Mouse (Mus musculus): ENCODE data around the gene Usb1. TPM values are rescaled to one million over a fixed set of nuclear protein-coding genes. Genes with fewer than 3 reads are reported as not detected.

The Usb1 gene
- polyA plus RNA-seq (2017; shearing (Covaris generic)): 59.6 TPM

DNA sequence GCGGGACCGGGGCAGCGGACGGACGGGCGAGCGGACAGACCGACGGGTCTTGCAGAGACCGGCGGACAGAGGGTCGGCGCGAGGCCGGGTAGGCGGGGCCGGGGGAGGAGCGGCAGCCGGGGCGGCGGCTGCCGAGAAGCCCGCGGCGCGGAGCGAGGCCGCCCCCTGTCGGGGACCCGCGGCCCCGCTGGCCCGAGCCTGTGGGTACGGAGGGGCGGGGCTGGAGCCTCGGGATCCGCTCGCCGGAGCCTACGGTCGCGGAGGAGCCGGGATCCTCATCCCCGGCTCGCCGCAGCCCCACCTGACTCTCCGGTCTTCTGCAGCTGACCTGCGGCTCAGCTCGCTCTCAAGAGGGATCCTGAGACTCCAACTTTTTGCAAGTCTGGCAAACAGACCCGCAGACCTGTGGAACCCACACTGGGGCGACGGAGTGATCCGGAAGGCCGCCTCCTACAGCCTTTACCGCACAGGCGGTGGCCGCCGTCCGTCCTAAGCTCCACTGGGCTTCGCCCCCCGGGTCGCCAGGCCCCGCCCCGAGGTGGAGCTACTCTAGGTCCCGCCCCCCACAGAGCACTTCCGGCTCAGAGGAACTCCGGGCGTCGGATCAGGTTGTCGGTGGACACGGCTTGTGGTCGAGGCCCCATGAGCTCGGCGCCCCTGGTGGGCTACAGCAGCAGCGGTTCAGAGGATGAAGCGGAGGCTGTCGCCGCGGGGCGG is at the start of gene Usb1, which contains the start of gene Zfp319:
Usb1 (plus strand) TSS at position 565 of the 717 bp plus-strand sequence.
Zfp319 (minus strand) TSS at position 231 of the 717 bp plus-strand sequence.

DNA sequence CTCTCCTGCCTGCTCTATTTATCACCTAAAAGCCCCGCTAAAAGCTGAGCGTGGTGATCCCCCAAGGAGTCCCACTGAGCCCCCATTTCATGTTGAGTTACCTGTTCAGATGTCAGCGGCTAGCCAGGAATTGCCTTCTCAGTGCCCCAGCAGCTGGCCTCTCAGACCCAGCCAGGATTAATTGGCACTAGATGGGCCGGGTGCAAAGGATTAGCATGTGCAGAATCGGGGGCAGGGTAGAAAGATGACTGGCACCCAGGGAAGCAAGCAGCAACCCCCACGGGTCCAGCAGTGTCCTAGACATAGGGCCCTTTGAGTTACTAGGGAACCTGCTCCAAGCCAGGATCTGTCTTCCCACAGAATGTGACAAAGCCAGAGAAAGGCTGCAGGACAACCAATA is 25.7 kb upstream of the Usb1 start, which contains the start of gene Cngb1:
Cngb1 (minus strand) TSS at position 155 of the 400 bp plus-strand sequence.

DNA sequence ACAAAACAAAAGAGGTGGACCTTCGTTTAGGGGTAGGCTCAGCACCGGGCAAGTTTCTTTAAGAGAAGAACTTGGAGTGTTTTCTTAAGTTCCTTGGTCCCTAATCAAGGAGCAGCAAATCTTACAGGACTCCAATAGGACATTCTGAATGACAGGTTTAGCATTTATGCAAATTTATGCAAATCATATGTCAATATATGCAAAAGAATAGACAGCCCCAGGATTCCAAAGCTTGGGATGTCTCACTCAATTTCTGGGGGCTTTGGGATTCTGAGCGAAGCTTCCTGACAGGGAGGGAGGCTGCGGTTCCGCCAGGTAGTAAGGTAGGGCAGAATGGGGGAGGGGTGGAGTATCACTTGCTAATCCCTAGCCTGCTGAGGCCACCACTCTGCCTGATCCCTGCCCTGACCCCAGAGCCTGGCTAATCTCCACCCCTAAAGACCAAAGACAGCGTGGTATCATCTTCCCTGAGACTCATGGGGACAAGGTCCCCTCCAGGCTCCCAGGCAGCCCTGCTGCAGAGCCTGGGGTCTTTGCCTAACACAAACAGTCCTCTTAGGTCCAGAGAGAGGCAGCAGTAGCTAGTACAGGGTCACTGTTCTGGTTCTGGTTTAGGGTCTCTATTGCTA is 21.6 kb upstream of the Usb1 start, which contains the start of gene Tepp:
Tepp (plus strand) TSS at position 225 of the 629 bp plus-strand sequence.

DNA sequence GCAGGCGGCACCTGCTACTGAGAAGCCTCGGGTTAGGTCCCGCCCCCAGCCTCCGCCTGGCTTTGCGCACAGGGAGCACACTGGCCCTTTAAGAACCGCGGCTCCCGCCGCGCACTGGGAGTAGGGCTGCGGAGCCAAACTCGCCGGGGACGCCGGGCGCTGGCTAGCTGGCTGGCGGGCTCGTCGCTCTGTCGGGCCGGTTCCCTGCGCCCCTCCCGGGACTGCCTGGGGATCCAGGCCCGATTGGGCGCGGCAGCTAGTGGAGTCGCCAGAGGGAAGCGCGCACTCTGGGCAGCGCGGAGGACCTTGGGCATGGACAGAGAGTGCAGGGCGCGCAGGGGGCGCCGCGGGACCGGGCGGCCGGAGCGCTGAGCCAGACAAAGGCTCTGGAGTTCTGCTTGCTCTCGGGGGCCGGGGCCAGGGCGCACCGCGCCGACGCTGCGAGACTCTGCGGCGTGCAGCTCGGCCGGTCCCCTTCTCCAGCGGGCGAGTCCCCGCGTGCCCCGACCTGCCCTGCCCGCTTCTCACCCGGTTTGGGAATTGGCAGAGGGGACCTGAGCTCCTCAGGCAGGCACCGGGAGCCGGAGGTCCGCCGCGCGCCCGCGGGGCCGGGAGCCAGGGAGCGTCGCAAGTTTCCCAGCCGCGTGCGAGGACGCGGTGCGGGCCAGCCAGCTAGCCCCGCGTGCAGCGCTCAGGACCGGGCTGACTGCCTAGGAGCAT is 20.2 kb downstream of the Usb1 start, which contains the start of gene Mmp15:
Mmp15 (plus strand) TSS at position 118 of the 720 bp plus-strand sequence.

Other genes starting within 250 kb of the Usb1 start
- 3.9 TPM for gene Kifc3, start 129.5 kb upstream of the Usb1 start, polyA plus RNA-seq (2017; shearing (Covaris generic))
- gene Cngb1, start 25.7 kb upstream of the Usb1 start, polyA plus RNA-seq (2017; shearing (Covaris generic)): 0.30 TPM
- not detected for gene Tepp, start 21.7 kb upstream of the Usb1 start, polyA plus RNA-seq (2017; shearing (Covaris generic))
- gene Zfp319, start 334 bp upstream of the Usb1 start, polyA plus RNA-seq (2017; shearing (Covaris generic)): 11.1 TPM
- 2.7 TPM for gene Mmp15, start 20.0 kb downstream of the Usb1 start, polyA plus RNA-seq (2017; shearing (Covaris generic))
- gene Cfap20, start 102.6 kb downstream of the Usb1 start, polyA plus RNA-seq (2017; shearing (Covaris generic)): 43.9 TPM
- 38.9 TPM for gene Csnk2a2, start 157.8 kb downstream of the Usb1 start, polyA plus RNA-seq (2017; shearing (Covaris generic))
- gene Ccdc113, start 201.8 kb downstream of the Usb1 start, polyA plus RNA-seq (2017; shearing (Covaris generic)): not detected
- gene Prss54, start 244.1 kb downstream of the Usb1 start, polyA plus RNA-seq (2017; shearing (Covaris generic)): not detected

Data from CD4-positive, CD25-positive, alpha-beta regulatory T cell (primary cell).